Mouse (Mus musculus) bone marrow macrophage, adult 2 months (primary cell): ENCODE measurements around the gene Cx3cl1.

Experiments used
- CTCF ChIP-seq: IDR thresholded peaks from 2 replicates; pipeline ENCODE4 v1.5.1; 2012; ENCODE audit warnings: low read depth, mild to moderate bottlenecking, low read length, moderate library complexity
- POLR2A ChIP-seq: IDR thresholded peaks from 2 replicates; pipeline ENCODE4 v1.6.1; 2012; ENCODE audit warnings: mild to moderate bottlenecking, low read depth, low read length, borderline replicate concordance

DNA sequence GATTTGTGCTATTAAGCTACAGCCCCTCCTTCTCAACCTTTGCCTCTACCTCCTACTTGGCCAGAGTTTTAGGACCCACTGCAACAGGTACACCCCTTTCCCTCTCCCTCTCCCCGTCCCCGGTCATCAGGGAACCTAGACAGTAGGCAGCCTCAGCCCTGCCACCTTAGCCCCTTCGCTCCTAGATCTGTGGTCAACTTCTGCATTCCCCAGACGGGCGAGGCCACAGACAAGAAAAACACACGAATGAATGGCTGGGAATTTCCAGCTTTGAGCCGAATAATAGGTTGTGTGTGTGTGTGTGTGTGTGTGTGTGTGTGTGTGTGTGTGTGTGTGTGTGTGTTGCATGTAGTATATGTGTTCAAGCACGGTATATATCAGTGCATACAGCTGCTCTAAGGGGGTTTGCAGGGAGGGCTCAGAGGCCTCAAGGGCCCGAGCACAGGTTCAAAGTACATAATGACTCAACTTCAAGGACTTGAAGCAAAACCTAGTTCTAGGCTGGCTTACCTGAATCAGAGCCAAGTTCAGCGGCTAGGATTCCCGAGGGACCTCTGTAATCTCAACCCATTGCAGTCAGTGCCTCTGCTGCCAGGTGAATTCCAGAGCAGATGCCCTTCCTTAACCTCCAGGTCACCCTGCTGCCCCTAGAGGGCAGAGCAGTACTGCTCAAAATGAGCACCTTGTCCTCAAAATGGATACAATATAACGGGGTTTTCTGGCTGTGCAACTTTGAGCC is 13.6 kb downstream of the Cx3cl1 start:
- TF ChIP-seq POLR2A (no peak), CTCF (peak; percentile 34; the same call in 1 of the 2 replicates)
